Mouse (Mus musculus): ENCODE measurements at regions not wholly inside any gene's neighbourhood (a gene's known extent, or its start where the extent isn't known, plus 50 kb on each side); places are given as distances from the start of the nearest gene placed in this dataset.

DNA sequence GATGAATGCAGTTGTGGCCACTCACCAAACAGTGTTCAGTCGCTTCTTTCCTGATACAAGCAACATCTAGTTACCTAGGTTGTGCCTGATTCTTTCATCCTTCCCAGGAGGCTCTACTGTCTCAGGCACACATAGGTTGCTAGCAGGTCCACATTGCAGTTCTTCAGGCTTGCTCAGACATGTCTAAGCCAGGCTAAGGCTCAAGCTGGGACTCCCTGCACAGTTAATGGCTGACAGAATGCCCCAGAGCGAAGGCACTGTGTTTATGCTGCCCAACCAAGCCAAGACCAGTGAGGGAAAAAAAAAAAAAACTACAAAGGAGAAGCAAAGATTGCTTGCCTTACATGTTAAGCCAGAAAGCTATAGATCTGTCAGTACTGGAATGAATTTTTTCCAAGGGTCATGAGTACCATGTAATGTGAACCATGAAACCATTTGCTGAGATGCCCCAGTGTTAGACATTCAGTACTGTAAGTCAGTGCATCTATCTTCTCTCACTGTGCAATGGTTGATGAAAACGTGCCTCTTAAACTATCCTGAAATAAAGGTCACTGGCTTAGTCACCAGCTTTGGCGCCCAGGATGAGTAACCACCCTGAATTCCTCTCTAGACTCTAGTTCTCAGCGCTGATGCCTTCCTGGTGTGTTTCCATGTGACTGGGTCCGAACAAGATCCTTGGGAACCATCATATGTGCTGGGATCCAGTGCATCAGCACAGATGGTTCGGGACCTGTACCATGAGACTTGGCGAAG, 152.8 kb upstream of the Zfp703 start:
- no peak for DNase-seq

DNA sequence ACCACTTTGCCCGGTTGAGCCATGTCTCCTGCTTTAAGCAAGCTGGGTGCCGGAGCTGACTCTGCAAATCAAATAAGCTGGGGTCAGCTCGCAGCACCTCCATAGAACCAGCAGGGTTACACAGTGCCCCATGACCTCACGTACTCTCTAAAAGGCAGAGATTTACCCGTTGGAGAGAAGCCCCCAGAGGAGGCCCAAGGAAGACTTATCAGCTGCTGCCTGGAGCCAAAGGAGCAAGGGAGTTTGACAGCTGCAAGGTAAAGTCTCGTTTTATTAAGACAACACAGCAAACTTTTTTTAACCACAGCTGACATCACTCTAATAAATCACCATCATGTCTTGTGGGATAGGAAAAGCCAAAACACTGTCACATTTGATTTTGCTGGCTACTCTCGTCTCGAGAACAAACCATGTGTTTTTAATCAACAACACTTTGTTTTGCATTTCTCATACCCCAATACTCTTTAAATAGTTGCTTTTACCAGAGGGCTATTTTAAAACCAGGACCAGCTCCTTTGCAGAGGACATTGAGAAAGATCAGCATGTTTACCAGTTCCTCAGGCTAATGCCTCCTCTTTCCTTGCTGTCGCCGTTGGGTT, 148.7 kb upstream of the Zfp703 start:
- no peak for DNase-seq

DNA sequence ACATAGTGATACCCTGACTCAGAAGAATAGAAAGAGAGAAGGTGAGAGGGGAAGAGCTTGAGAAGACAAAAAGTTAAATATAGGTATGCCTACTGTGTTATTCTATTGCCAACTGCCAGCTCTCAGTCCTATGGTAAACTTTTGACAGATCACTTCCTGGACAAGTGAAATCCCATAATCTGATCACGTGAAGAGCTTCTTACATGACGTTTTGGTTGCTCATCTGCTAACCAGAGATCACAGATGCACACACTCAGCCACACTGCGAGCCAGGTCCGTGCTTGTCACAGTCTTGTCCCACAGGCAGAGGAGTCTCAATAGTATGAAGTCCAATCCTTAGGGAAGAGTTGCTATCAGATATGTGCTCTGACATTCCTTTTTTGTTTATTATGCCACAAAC, 147.8 kb upstream of the Zfp703 start:
- DNase-seq, result no peak

DNA sequence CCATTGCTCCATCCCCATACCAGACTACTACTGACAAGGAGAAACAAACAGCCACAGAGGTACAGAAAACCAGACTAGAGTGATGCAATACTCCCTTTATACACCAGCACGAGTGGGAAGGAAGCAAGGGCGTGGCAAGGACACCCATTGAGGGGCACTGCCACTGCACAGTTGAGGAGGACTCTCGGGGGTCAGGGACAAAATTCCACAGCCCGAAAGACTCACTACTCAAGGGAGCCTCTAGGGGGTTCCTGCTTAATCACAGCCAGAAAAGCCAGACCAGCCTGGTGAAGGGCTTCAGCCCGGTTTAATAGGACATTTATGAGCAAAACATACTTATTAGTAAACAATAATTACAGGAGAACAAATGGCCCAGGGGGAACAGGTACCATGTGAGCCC, 146.0 kb upstream of the Zfp703 start:
- DNase-seq, result no peak

DNA sequence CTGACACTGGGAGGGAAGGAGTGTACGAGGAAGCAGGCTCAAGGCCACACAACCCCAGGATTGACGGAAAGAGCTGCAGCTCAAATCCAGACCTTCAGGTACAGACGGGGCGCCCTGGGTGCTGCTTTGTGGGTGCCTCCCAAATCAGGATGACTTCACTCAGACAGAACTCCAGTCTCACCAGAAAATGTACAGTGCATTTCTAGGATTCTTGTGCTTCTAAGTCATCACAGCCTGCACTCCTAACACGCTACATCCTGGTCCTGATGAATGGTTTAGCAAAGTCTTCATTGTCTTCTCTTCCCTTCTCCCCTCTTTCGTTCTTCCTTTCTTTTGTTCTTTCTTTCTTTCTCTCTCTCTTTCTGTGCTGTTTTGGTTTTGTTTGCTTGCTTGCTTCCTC, 145.3 kb upstream of the Zfp703 start:
- DNase-seq, result no peak

DNA sequence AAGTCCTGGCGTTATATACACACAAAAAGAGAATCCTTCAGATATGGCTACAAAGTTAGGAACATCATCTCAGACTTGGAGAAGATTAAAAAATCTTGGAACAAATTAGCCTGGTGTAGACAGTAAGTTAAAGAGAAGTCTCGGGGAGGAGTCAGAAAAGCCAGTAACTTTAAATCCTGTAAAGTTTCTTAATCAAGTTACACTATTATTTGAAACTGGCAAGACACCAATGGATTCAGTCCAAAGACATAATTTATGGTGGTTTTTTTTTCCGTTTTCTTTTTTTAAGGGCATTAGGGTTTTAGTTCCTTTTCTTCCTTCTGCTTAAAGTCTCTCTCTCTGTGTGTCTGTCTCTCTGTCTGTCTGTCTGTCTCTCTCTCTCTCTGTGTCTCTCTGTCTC, 144.6 kb upstream of the Zfp703 start:
- DNase-seq, result no peak

DNA sequence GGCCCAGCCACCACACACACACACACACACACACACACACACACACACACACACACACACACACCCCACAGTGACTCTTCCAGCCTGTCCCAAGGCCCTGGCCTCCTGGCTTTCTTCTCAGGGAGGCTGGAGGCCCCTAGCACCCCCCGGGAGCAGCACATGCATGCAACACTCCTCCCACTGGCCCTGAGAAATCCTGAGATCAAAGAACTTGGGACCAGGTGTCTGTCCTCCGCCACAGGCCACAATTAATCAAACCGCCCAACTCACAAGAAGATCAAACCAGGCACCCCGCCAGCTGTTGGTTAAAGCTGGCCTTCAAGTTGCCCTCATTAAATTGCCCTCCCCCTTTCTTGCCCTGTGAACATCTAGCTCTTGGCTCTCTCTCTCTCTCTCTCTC, 143.8 kb upstream of the Zfp703 start:
- DNase-seq, result no peak

DNA sequence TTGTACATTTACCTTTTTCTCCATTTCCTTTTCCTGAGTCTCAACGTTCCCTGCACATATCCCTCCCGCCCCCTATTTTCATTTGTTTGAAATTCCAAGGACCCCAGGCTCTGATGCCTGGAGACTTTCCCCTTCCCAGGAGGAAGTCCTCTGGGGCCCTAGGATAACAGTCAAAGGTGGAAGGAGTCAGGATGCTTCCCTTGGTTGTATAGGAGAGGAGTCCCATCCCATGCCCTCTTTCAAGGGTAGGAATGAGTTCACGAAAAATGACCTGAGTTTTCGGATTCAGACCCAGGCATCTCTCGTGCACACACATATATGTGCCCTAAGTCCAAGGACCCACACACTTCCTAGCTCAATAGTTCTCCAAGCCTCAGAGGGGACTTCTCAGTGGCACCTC, 143.3 kb upstream of the Zfp703 start:
- DNase-seq, result no peak

DNA sequence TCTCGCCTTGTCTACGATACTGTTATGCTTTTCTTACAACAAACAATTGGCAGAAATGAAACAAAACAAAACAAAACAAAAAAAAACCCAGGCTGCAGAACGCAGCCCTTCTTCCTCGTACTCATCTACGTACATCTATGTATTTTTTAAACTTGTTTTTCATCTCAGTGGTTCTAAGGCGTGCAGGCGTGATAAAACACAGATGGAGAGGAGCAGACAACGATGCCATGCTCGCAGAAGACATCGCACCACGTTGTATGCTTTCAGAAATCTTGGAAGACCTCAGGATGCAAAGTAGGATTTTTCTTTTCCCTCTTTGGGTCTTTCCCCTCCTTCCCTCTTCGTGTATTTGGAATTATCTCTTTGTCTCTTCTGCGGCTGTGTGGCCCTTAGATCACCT, 142.5 kb upstream of the Zfp703 start:
- no peak for DNase-seq

DNA sequence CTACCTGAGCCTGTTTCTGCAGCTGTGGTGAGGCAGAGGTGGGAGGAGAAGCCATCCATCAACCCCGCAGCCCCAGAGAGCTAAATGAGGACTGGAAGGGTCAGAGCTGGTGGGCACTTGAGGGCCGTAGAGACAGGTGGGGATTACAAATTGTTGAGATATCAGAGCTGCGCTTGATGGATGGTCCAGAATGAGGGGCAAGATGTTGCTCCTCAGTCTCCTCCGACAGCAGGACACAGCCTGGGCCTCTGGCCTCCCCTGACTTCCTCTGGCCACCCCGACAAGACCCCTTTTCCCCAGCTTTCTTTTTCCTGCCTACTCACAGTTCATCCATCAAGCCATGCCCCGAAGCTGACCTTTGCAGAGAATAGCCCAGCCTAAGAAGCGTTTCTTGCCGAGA, 142.0 kb upstream of the Zfp703 start:
- DNase-seq, result no peak

DNA sequence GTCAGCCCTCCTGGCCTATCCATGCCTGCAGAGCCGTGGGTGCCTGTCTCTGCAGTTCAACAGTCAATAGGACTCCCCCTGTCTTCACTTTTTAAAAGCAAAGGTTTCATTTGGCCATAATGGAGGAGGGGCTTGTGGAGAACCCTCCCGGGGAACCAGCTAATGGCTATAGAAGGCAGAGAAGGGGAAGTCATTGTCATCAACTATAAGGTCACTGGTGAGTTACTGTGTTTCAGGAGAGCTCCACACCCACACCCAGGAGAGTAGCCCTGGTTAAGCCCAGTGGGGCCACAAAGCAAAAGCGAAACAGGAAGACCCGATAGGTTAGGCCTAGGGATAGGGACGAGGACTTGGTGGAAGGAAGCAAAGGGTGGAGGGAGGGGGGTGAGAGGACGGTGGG, 141.5 kb upstream of the Zfp703 start:
- peak; percentile 34 for DNase-seq

DNA sequence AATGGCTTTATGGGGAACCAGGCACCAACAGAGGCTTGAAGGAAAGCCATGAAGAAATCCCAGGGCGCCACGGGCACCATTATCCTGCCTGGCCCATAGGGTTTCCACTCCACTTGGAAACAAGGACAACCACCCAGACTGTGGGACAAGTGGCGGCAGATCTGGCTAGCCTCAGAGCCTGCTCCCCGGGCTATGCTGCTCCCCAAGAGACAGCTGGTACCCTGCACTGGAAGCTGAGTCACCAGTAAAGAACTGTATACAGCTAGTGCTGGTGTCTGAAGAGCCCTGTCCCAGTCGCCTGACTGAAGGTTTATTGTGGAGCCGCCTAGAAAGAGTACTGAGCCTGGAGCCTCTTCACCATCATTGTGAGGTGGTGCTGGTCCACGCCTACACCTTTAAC, 140.6 kb upstream of the Zfp703 start:
- DNase-seq, result no peak

DNA sequence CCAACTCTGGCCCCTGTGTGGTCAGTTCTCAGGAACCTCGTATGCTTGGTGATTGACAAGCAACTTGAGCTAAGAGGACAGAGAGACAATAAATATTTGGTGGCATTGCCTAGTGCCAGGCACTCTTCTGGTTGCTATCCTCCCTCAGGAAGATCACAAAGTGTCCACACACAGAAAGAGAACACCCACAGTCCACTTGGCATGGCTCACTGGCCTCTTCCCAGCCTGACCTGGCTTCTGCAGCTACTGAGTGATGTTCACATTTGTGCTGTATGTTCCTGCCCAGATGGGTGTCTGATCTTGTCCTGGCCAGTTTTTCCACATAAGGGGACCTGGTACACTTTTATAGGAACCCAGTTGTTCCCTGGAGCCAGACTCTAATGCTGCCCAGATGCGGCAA, 136.8 kb upstream of the Zfp703 start:
- no peak for DNase-seq

DNA sequence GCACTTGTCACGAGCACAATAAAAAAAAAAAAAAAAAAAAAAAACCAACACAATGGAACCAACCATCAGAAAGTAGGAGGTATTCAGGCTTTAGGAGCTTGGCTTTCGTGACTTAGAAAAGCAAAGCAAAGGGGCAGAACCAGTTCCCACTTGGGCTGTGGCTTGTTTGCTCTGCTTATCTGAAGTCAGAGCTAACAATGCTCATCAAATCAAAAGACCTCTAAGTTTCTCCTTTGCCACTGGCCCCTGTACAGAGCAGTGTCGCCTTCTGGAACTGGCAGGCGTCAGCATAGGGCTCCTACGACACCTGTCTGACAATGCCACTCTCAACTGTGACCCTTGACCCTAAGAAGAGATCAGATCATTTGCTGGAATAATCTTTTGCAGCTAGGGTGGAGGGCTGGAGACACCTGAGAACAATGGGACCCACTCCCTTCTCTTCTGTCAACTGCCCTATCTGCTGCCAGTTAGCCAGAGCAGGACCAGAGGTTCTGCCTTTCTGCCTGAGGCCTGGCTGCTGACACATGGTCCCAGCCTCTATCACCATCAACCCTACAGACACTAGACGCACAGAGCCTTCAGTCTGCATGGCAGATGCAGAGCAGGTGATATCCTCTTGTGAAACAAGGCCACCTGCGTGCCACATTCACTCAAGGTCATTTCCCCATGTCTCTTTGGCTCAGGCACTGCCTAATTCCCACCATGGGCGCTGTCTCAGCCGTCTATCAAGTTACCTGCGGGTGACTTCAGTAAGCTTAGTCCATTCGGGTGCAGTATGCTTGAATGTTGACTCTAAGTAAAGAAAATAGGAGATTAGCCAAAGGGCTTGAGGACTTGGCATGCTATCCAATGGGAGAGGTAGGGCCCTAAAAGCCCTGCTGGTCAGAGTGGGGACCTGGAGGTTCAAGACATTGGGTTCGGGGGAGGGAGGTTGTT, 136.1 kb upstream of the Zfp703 start:
- DNase-seq, result no peak

DNA sequence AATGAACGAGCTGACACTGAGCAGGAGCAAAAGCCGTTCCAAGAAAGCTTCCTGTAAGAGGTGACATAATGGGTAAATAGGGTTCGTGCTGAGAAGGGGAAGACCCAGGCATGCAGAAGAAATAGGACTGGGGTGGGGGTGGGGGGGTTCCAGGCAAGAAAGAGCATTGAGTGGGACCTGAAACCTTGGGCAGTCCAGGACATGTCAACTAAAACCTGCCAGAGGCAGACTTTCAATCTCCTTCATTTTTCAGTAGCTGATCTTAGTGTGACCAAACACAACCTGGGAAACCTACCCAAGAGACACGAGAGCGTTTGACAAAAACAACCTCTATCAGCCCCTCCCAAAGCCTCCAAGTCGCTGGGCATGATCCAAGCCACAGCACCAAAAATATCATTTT, 133.4 kb upstream of the Zfp703 start:
- no peak for DNase-seq

DNA sequence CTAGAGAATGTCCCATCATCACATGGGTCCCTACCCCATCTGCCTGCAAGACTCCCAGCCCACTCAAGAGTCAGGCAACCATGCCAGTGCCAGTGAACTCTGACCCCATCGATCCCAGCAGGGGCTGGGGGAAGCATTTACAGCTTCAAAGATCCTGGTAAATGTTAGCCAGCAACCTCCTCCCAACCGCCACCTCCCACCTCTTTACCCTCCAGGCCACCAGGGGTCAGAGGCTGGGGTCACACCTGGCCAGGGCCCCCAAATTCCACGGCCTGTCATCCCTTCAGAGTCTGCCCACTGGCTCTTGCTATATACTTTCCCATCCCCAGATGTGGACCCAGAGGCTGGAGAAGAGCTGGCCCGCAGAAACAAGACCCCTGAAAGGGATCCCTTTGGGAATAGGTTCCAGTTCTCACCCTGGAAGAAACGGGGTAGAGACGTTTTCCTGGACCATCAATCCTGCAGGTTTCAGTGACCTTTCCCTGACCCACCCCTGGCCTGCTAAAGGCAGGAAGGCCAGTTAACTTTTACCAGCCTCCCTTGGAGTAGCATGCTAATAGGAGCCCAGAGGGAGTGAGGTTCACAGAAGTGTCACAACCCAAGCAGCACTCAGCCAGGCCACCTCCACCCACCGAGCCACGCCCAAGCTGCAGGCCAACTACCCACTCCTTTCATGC, 132.9 kb upstream of the Zfp703 start:
- DNase-seq, result no peak

DNA sequence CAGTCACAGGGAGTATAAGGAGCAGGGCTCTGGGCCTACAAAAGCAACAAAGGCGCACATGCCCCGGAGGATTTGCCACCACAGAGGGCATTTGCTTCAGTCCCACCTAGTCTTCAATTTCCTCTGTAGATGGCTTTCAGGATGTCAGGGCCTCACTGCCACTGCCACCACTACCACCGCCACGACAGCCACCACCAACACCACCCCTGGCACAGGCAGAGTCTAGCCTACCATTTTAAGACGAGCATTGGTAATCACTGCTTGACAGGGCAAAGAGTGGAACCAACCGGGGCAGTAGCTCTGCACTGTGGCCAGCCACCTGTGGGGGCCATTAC, 132.3 kb upstream of the Zfp703 start:
- peak in 1 of 2 experiments; percentile 15 for DNase-seq

DNA sequence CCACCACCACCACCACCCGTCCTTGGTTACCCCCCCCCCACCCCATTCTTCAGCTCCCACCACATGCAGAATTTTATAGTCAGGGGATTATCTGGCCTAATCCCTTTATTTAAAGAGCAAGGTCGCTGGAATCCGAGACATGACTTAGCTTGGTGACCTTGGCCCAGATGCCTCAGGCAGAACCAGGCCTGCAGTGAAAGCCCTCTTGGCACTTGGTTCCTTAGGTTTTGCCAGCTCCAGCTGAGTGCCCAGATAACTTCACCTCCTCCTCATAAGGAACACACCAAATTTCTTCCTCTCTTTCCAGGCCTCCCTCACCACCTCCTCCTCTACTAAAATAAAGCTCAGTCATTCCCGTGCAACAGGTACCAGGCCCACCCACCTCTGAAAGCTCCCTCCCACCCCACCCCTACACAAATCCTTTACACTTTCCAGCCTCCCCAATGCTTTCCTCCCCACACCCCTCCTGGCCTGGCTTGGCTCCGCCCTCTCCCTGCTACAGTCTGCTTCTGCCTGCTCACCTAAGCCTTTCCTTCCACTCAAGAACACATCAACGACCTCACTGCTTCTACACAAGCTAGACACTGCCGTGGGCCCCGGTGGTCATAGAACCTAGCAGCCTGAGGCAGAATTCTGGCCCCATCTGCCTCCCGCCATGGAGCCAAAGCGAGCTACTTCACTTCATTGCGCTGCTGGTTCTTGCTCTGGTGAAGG, 131.5 kb upstream of the Zfp703 start:
- DNase-seq, result no peak

DNA sequence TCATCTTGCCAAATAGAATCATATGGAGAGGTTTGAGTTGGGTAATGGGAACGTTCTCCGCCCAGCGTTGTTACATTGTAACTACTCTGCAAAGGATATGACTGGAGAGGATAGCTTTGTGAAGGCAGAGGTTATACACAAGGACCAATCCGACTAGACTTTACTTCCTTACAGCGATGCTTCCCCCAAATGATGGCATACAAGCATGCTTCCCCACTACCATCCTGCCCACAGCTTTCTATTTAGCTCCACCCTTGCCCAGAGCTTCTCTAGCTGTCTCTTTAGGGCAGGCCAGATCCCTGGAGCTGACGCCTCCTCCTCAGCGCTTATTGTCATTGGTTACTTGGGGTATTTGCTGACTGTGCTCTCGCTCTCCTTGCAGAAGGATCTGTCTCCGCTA, 130.1 kb upstream of the Zfp703 start:
- no peak for DNase-seq

DNA sequence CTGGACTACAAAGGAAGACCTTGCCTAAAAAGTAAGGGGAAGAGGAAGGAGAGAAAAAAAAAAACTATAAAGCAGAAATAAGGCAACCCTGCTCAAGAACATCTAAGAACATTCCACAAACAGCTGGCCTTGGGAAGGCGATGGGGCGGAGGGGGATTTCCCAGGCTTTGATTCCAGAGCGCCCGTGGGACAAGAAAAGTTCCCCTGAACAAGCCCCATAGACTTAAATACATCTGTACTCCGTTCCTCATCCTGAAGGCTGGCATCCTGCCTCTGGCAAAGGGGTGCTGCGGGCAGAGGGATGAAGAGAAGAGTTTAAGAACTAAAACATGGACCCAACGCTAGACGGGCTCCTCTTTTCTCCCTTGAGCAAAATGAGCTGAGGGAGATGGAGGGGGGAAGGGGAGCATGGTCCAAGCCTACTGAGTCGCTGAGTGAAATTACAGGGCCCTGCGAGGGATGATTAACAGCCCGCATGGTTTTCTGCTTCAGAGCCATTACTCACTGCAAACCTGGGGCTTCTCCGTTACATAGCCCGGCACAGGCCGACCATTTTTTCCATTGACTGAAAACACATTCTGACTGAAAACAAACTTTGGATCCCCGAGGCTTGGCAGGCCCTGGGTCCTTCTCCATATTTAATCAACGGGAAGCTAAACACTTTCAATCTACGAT, 128.9 kb upstream of the Zfp703 start:
- no peak for DNase-seq

DNA sequence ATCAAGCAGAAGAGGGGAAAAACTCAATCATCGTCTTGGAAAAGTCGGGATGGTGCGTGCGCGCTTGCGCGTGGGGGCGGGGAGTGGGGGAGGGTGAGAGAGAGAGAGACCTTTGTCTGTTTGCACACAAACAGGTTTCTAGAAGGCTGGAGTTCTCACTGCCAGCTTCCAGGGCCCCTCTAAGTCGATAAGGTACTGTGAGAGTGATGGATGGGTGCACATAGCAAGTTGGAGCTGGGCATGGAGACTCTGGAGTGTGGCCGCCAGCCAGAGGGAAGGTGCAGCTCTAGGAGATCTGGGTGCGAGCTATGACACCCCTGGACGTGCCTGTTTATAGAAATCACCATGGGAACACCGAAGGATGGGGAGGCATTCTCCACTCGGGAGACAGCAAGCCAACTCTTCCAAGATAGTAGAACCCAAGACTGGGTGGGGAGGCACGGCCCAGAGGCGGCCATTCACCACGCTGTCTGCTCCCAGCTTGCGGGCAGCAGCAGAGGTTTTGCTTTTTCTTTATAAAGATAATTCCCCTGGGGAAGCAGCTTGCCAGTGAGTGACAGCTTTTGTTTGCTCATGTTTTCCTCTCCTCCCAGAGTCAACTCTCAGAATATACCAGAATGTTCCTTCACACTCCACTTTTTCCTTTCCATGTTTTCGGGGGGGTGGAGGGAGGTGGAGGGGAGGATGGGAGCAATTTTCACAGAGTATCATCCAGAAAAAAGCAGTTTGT, 128.0 kb upstream of the Zfp703 start:
- peak in 1 of 2 experiments; percentile 15 for DNase-seq

Data from B cell, adult 2 months (primary cell).